Mouse (Mus musculus): Measurements from ENCODE around the gene Lpin3. TPM values are rescaled to one million over a fixed set of nuclear protein-coding genes. Genes with fewer than 3 reads are reported as not detected.

Lpin3 gene
- polyA plus RNA-seq, 1 experiment from 2014 or later: 0.52 TPM

DNA sequence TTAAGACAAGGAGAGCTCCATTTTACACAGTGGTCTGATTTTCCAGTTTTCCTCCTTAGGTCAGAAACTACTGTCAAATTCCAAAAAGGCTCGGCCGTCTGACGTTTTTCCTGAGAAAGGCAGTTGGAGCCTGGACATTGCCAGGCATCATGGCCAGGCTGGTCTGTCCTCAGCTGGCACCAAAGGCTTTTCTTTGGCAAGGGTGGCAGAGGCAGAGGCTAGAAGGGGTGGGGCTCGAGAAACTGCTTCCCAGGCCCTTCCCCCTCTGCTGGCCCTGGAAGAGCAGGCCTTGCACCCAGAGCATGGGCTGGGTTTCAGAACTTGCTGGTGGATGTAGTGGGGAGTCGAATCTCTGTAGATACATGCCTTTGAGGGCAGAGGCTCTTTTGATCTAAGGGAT, 2.0 kb downstream of the Lpin3 start:
- 61% methylated on average over 5 of the region's 5 CpGs for WGBS (ENCODE audit: insufficient replicate concordance)
- Histone ChIP-seq H3K9me3 (replicated peaks; ENCODE audit: control insufficient read depth, low read length) (no peaks in the 10 kb centered on the region), H3K4me3 (ENCODE audit: low read depth, low read length) (no peak overlapping the region), H3K4me1 (ENCODE audit: control insufficient read depth, low read depth, low read length) (no peaks in the 10 kb centered on the region; the same call in 1 of the 2 replicates), H3K27me3 (ENCODE audit: control insufficient read depth, insufficient read depth, low read depth, low read length) (no peaks in the 10 kb centered on the region), H3K27ac (ENCODE audit: low read length) (no peak overlapping the region), H3K36me3 (ENCODE audit: control insufficient read depth, insufficient read depth) (no peaks in the 10 kb centered on the region), H3K4me2 (ENCODE audit: low read depth, low read length) (no peak overlapping the region), H3K9ac (ENCODE audit: low read depth, low read length) (no peak overlapping the region)
- ATAC-seq (ENCODE audit: low read depth): no peak

DNA sequence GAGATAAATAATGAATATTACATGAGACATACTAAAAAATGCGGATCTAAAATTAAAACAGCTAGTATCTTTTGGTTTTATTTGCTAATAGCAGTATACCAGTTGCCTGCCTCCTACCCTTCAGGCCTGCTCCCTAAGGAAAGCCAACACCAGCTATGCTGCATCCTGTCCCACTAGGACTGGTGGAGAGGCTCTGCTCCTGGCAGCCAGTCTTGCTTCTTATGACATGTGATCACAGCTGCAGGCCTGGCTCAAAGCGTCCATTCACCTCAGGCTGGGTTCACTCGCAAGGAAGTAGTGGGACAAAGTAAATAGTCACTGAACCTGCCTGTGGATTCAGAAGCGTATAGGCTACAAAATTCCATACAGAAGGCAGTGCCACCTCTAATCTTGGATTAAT, 3.4 kb downstream of the Lpin3 start:
- H3K27me3 ChIP-seq (ENCODE audit: control insufficient read depth, insufficient read depth, low read depth, low read length): no peaks in the 10 kb centered on the region

DNA sequence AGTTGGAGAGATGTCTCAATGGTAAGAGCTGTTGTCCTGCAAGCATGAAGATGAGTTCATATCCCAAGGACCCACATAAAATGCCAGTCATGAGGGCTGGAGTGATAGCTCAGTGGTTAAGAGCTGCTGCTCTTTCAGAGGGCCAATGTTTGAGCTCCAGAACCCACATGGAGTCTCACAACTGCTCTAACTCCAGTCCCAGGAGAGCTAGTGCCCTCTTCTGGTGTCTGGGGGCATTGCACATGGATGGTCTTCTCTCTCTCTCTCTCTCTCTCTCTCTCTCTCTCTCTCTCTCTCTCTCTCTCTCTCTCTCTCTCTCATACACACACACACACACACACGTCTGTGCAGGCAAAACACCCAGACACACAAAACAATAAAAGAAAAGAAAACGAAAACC, 4.4 kb downstream of the Lpin3 start:
- Histone ChIP-seq H3K9me3 (replicated peaks; ENCODE audit: control insufficient read depth, low read length) (no peaks in the 10 kb centered on the region), H3K36me3 (ENCODE audit: control insufficient read depth, insufficient read depth) (no peaks in the 10 kb centered on the region), H3K4me2 (ENCODE audit: low read depth, low read length) (no peak overlapping the region), H3K9ac (ENCODE audit: low read depth, low read length) (no peak overlapping the region), H3K4me3 (ENCODE audit: low read depth, low read length) (no peak overlapping the region), H3K4me1 (ENCODE audit: control insufficient read depth, low read depth, low read length) (peaks cover 6% of the 10 kb centered on the region), H3K27ac (ENCODE audit: low read length) (no peak overlapping the region), H3K27me3 (ENCODE audit: control insufficient read depth, insufficient read depth, low read depth, low read length) (no peaks in the 10 kb centered on the region)
- no peak for ATAC-seq (ENCODE audit: low read depth)
- WGBS (ENCODE audit: insufficient replicate concordance): 15% methylated on average over 2 of the region's 2 CpGs

More for the DNA sequence above, 3.4 kb downstream of the Lpin3 start:
- 64% methylated on average over 4 of the region's 4 CpGs for WGBS (ENCODE audit: insufficient replicate concordance)
- Histone ChIP-seq H3K4me1 (ENCODE audit: control insufficient read depth, low read depth, low read length) (peaks cover 6% of the 10 kb centered on the region), H3K4me2 (ENCODE audit: low read depth, low read length) (no peak overlapping the region), H3K4me3 (ENCODE audit: low read depth, low read length) (no peak overlapping the region), H3K9ac (ENCODE audit: low read depth, low read length) (no peak overlapping the region), H3K9me3 (replicated peaks; ENCODE audit: control insufficient read depth, low read length) (no peaks in the 10 kb centered on the region), H3K27ac (ENCODE audit: low read length) (no peak overlapping the region), H3K36me3 (ENCODE audit: control insufficient read depth, insufficient read depth) (no peaks in the 10 kb centered on the region)
- no peak for ATAC-seq (ENCODE audit: low read depth)

- Histone ChIP-seq H3K9ac (ENCODE audit: low read depth, low read length) (no peak overlapping the region), H3K4me2 (ENCODE audit: low read depth, low read length) (no peak overlapping the region), H3K4me1 (ENCODE audit: control insufficient read depth, low read depth, low read length) (peaks cover 6% of the 10 kb centered on the region), H3K9me3 (replicated peaks; ENCODE audit: control insufficient read depth, low read length) (no peaks in the 10 kb centered on the region), H3K27ac (ENCODE audit: low read length) (no peak overlapping the region), H3K36me3 (ENCODE audit: control insufficient read depth, insufficient read depth) (no peaks in the 10 kb centered on the region), H3K4me3 (ENCODE audit: low read depth, low read length) (no peak overlapping the region), H3K27me3 (ENCODE audit: control insufficient read depth, insufficient read depth, low read depth, low read length) (no peaks in the 10 kb centered on the region)
- no peak for ATAC-seq (ENCODE audit: low read depth)
- 55% methylated on average over 3 of the region's 3 CpGs for WGBS (ENCODE audit: insufficient replicate concordance)
Measured at GRCm38 (mm10) chr2:160886221-160886620, 5.8 kb downstream of the Lpin3 start.

- Histone ChIP-seq H3K36me3 (ENCODE audit: control insufficient read depth, insufficient read depth) (no peaks in the 10 kb centered on the region), H3K27me3 (ENCODE audit: control insufficient read depth, insufficient read depth, low read depth, low read length) (no peaks in the 10 kb centered on the region), H3K9me3 (replicated peaks; ENCODE audit: control insufficient read depth, low read length) (no peaks in the 10 kb centered on the region), H3K4me2 (ENCODE audit: low read depth, low read length) (peak overlapping the region; percentile 64), H3K4me3 (ENCODE audit: low read depth, low read length) (peak overlapping the region; percentile 52), H3K27ac (ENCODE audit: low read length) (no peak overlapping the region), H3K4me1 (ENCODE audit: control insufficient read depth, low read depth, low read length) (peaks cover 6% of the 10 kb centered on the region), H3K9ac (ENCODE audit: low read depth, low read length) (no peak overlapping the region)
- peak; percentile 65 for ATAC-seq (ENCODE audit: low read depth)
- 1% methylated on average over 11 of the region's 11 CpGs for WGBS (ENCODE audit: insufficient replicate concordance)
Measured at GRCm38 (mm10) chr2:160887284-160887683, 6.8 kb downstream of the Lpin3 start.

- H3K27ac ChIP-seq (ENCODE audit: low read length): no peak overlapping the region
Measured at GRCm38 (mm10) chr2:160887859-160888258, 7.4 kb downstream of the Lpin3 start.

DNA sequence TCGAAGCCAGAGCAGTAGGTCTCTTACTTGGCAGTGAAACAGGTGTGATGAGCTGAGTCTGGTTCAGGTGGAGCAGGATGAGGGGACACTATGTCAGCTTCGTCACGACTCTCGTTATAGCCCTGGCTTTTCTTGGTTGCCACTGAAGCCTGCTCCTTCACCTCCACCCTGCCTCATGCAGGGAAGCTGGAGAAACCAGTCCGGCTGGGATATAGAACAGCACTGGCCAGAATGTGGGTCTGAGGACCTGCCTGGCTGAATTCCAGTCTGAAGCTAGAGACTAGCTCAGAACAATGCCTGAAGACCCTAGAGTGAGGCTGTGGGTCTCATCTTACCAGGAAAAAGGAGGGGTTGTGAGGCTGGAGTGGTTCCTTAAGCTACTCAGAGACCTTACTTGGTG, 10.6 kb downstream of the Lpin3 start:
- Histone ChIP-seq H3K4me3 (ENCODE audit: low read depth, low read length) (no peak overlapping the region), H3K27ac (ENCODE audit: low read length) (no peak overlapping the region), H3K4me1 (ENCODE audit: control insufficient read depth, low read depth, low read length) (peaks cover 6% of the 10 kb centered on the region), H3K9ac (ENCODE audit: low read depth, low read length) (no peak overlapping the region), H3K27me3 (ENCODE audit: control insufficient read depth, insufficient read depth, low read depth, low read length) (no peaks in the 10 kb centered on the region), H3K36me3 (ENCODE audit: control insufficient read depth, insufficient read depth) (no peaks in the 10 kb centered on the region), H3K4me2 (ENCODE audit: low read depth, low read length) (no peak overlapping the region), H3K9me3 (replicated peaks; ENCODE audit: control insufficient read depth, low read length) (no peaks in the 10 kb centered on the region)
- WGBS (ENCODE audit: insufficient replicate concordance): 58% methylated on average over 5 of the region's 5 CpGs
- no peak for ATAC-seq (ENCODE audit: low read depth)

More at GRCm38 (mm10) chr2:160887859-160888258, 7.4 kb downstream of the Lpin3 start:
- Histone ChIP-seq H3K9ac (ENCODE audit: low read depth, low read length) (peak overlapping the region; percentile 14; the same call in 1 of the 2 replicates), H3K36me3 (ENCODE audit: control insufficient read depth, insufficient read depth) (no peaks in the 10 kb centered on the region), H3K27me3 (ENCODE audit: control insufficient read depth, insufficient read depth, low read depth, low read length) (no peaks in the 10 kb centered on the region), H3K4me3 (ENCODE audit: low read depth, low read length) (peak overlapping the region; percentile 52), H3K4me1 (ENCODE audit: control insufficient read depth, low read depth, low read length) (peaks cover 6% of the 10 kb centered on the region), H3K4me2 (ENCODE audit: low read depth, low read length) (peak overlapping the region; percentile 64), H3K9me3 (replicated peaks; ENCODE audit: control insufficient read depth, low read length) (no peaks in the 10 kb centered on the region)
- WGBS (ENCODE audit: insufficient replicate concordance): 2% methylated on average over 26 of the region's 26 CpGs
- ATAC-seq (ENCODE audit: low read depth): peak; percentile 83

DNA sequence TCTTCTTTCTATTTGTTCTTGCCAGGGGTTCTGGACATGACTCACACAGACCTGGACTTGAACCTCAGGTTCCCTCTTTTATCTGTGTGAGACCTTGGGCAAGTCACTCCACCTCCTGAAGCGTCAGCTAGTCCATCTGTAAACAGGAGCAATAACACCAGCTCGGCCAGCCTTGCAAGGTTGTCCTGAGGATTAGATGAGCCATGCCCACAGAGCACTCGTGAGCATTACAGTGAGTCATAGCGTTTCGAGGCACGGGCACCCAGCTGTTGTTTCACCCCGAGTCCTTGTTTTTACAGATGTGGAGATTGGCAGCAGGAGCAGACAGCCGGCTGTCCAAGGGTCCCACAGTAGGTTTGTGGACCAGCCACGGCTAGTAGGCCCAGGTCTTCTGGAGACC, 11.2 kb downstream of the Lpin3 start:
- no peak overlapping the region for H3K9ac ChIP-seq (ENCODE audit: low read depth, low read length)
- peaks cover 6% of the 10 kb centered on the region for H3K4me1 ChIP-seq (ENCODE audit: control insufficient read depth, low read depth, low read length)
- 71% methylated on average over 9 of the region's 9 CpGs for WGBS (ENCODE audit: insufficient replicate concordance)
- no peak overlapping the region for H3K4me2 ChIP-seq (ENCODE audit: low read depth, low read length)
- no peaks in the 10 kb centered on the region for H3K27me3 ChIP-seq (ENCODE audit: control insufficient read depth, insufficient read depth, low read depth, low read length)
- no peak overlapping the region for H3K27ac ChIP-seq (ENCODE audit: low read length)
- ATAC-seq (ENCODE audit: low read depth): no peak
- no peak overlapping the region for H3K4me3 ChIP-seq (ENCODE audit: low read depth, low read length)
- no peaks in the 10 kb centered on the region for H3K36me3 ChIP-seq (ENCODE audit: control insufficient read depth, insufficient read depth)
- no peaks in the 10 kb centered on the region for H3K9me3 ChIP-seq (replicated peaks; ENCODE audit: control insufficient read depth, low read length)

DNA sequence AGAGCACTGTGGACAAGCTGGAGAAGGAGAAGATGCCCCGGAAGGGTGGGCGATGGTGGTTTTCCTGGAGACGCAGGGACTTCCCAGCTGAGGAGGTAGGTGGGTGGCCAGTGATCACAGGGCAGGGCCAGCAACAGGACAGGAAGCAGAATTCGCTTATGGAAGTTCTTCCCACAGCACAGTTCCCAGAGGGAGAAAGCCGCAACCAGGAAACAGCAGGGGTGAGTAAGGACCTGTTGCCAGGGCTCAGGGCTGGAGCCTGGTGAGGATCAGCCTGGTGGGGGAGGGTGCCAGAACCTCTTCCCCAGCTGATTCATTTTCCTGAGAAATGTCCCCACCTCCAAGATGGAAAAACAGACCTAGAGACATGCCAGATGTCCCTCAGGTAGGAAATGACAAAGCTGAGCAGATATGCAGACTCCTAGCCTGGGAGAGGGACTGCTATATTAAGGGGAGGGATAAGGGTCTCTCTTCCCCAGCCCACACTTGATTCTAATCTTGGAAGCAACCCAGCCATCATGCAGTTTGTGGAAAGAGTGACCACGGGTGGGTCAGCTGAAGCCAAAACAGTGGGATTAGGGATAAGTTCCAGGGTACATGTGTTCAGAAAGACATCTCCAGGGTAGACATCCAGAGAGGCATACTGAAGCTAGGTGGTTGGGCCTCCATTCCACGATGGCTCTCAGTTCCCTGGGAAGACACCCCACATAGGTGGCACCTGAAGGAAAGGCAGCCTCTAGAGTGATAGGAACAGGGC, 21.4 kb downstream of the Lpin3 start:
- 41% methylated on average over 7 of the region's 7 CpGs for WGBS (ENCODE audit: insufficient replicate concordance)
- Histone ChIP-seq H3K9me3 (replicated peaks; ENCODE audit: control insufficient read depth, low read length) (no peaks in the 10 kb centered on the region), H3K9ac (ENCODE audit: low read depth, low read length) (no peak overlapping the region), H3K36me3 (ENCODE audit: control insufficient read depth, insufficient read depth) (no peaks in the 10 kb centered on the region), H3K4me3 (ENCODE audit: low read depth, low read length) (no peak overlapping the region), H3K27ac (ENCODE audit: low read length) (no peak overlapping the region), H3K27me3 (ENCODE audit: control insufficient read depth, insufficient read depth, low read depth, low read length) (no peaks in the 10 kb centered on the region), H3K4me1 (ENCODE audit: control insufficient read depth, low read depth, low read length) (no peaks in the 10 kb centered on the region), H3K4me2 (ENCODE audit: low read depth, low read length) (no peak overlapping the region)
- ATAC-seq (ENCODE audit: low read depth): no peak
